Mouse (Mus musculus): ENCODE results near the gene Mif4gd. TPM values are rescaled to one million over a fixed set of nuclear protein-coding genes. Genes with fewer than 3 reads are reported as not detected.

Mif4gd gene
- total and polyA plus RNA-seq, 3 experiments: 143 to 177 (median 174) TPM

GRCm38 (mm10) chr11:115563406-115563805, 49.4 kb downstream of the Mif4gd start:
- peak overlapping the region in 1 of 3 experiments; percentile 74 for H3K4me3 ChIP-seq (replicated peaks in 1 of 3; ENCODE audit: low read depth in 2 of 3, low read length in 2 of 3, poor library complexity in 1 of 3)
- TF ChIP-seq MXI1 (IDR thresholded peaks at IDR 0.05; ENCODE audit: low read depth, low read length): no peak
- no peak for TF ChIP-seq USF1 (IDR thresholded peaks at IDR 0.05; ENCODE audit: low read depth, low read length)
- no peak for TF ChIP-seq PAX5 (IDR thresholded peaks at IDR 0.05; ENCODE audit: low read length)
- TF ChIP-seq UBTF (IDR thresholded peaks at IDR 0.05; ENCODE audit: low read depth, low read length): no peak
- no peak for TF ChIP-seq CHD1 (IDR thresholded peaks at IDR 0.05; ENCODE audit: low read depth, low read length)
- TF ChIP-seq E2F4 (IDR thresholded peaks at IDR 0.05; ENCODE audit: insufficient replicate concordance, low read depth, low read length): no peak
- TF ChIP-seq NELFE (IDR thresholded peaks at IDR 0.05; ENCODE audit: low read depth, low read length): no peak
- TF ChIP-seq ZKSCAN1 (IDR thresholded peaks at IDR 0.05; ENCODE audit: borderline replicate concordance, low read depth, low read length): no peak
- no peak for TF ChIP-seq CHD2 (IDR thresholded peaks at IDR 0.05; ENCODE audit: low read length)
- TF ChIP-seq GABPA (IDR thresholded peaks at IDR 0.05; ENCODE audit: insufficient replicate concordance, low read depth, low read length): no peak
- TF ChIP-seq MAFK (IDR thresholded peaks at IDR 0.05; ENCODE audit: insufficient replicate concordance, low read length): no peak
- no peak for TF ChIP-seq JUN (IDR thresholded peaks at IDR 0.05; ENCODE audit: insufficient read depth, low read depth, low read length)
- no peak for TF ChIP-seq USF2 (conservative IDR thresholded peaks at IDR 0.05; ENCODE audit: low read depth, low read length)
- TF ChIP-seq SMC3 (IDR thresholded peaks at IDR 0.05; ENCODE audit: low read depth, low read length): peak; percentile 39
- no peak for TF ChIP-seq HCFC1 (IDR thresholded peaks at IDR 0.05; ENCODE audit: low read depth, low read length)
- no peak for TF ChIP-seq TBP (conservative IDR thresholded peaks at IDR 0.05; ENCODE audit: low read depth, low read length)
- TF ChIP-seq ELF1 (IDR thresholded peaks at IDR 0.05; ENCODE audit: low read depth, low read length): no peak
- TF ChIP-seq TCF12 (IDR thresholded peaks at IDR 0.05; ENCODE audit: low read depth, low read length): no peak
- TF ChIP-seq EP300 (IDR thresholded peaks at IDR 0.05; ENCODE audit: low read length): no peak
- TF ChIP-seq MAZ (IDR thresholded peaks at IDR 0.05; ENCODE audit: low read depth, low read length): no peak
- TF ChIP-seq ZC3H11A (IDR thresholded peaks at IDR 0.05; ENCODE audit: low read depth, low read length): no peak
- peak; percentile 85 for TF ChIP-seq MYC (IDR thresholded peaks at IDR 0.05; ENCODE audit: low read depth, low read length)
- peak; percentile 9 for TF ChIP-seq RAD21 (IDR thresholded peaks at IDR 0.05; ENCODE audit: low read depth, low read length)
- TF ChIP-seq JUND (conservative IDR thresholded peaks at IDR 0.05; ENCODE audit: low read depth, low read length): no peak
- no peak for TF ChIP-seq POLR2A (IDR thresholded peaks at IDR 0.05; ENCODE audit: low read depth, low read length)
- TF ChIP-seq NRF1 (IDR thresholded peaks at IDR 0.05; ENCODE audit: low read depth, low read length): no peak
- TF ChIP-seq BHLHE40 (IDR thresholded peaks at IDR 0.05; ENCODE audit: low read depth, low read length): no peak
- TF ChIP-seq CTCF (conservative IDR thresholded peaks at IDR 0.05 in 1 of 2, IDR thresholded peaks at IDR 0.05 in 1 of 2; ENCODE audit: low read depth in 2 of 2, low read length in 2 of 2): peak in 1 of 2 experiments; percentile 56; a peak in 2 of 4 replicates
- DNase-seq (ENCODE audit: extremely low read depth): peak; percentile 40
- H3K4me2 ChIP-seq (ENCODE audit: insufficient read depth, low read depth, poor library complexity, severe bottlenecking): peak overlapping the region; percentile 37
- dilution Hi-C loops (cut with MboI; ENCODE audit: extremely low pct_ligation_motif_present, extremely low pct_unique_long_range_greater_than_20kb, low sequenced_read_pairs) (no loop called here), in situ Hi-C loops (cut with MboI; ENCODE audit: low pct_ligation_motif_present, low pct_unique_long_range_greater_than_20kb, low sequenced_read_pairs) (no loop called here)
- H3K4me1 ChIP-seq (ENCODE audit: control insufficient read depth in 1 of 2, insufficient read depth in 2 of 2): peaks cover 0 to 29% of the 10 kb centered on the region in 2 experiments; a peak in 2 of 4 replicates
- peaks cover 21 to 28% of the 10 kb centered on the region in 2 experiments for H3K36me3 ChIP-seq (replicated peaks in 1 of 2; ENCODE audit: control insufficient read depth in 1 of 2, insufficient read depth in 1 of 2, low read length in 1 of 2)
- no peaks in the 10 kb centered on the region for H3K9me3 ChIP-seq (replicated peaks; ENCODE audit: low read length)
- H3K27ac ChIP-seq (ENCODE audit: insufficient read depth, low read depth): no peak overlapping the region
- H3K27me3 ChIP-seq (replicated peaks): no peaks in the 10 kb centered on the region
- peaks cover 40% of the 10 kb centered on the region for H3K79me2 ChIP-seq (replicated peaks; ENCODE audit: control insufficient read depth, extremely low read depth, insufficient read depth, poor library complexity, severe bottlenecking)
- peak overlapping the region; percentile 51 for H3K9ac ChIP-seq (ENCODE audit: insufficient read depth, low read depth)

Other genes with a start within 250 kb of the Mif4gd start
Only the 20 nearest of the 21 such genes appear.
- gene Hid1, start 245.2 kb downstream of the Mif4gd start, total RNA-seq (2012; rRNA removed): 3.2 and 3.6 TPM in 2 replicates
- 0.12 TPM in 1 of 2 replicates, not detected in the other for gene Hid1, start 245.2 kb downstream of the Mif4gd start, total RNA-seq (2014; rRNA removed)
- 0.36 and 0.57 TPM in 2 replicates for gene Hid1, start 245.2 kb downstream of the Mif4gd start, polyA plus RNA-seq (2012; ENCODE audit: insufficient read length, low read depth)
- gene Cdr2l, start 231.1 kb downstream of the Mif4gd start, total RNA-seq (2012; rRNA removed): not detected in 2 replicates
- gene Cdr2l, start 231.1 kb downstream of the Mif4gd start, total RNA-seq (2014; rRNA removed): not detected in 2 replicates
- gene Cdr2l, start 231.1 kb downstream of the Mif4gd start, polyA plus RNA-seq (2012; ENCODE audit: insufficient read length, low read depth): not detected in 2 replicates
- gene Mrpl58, start 209.2 kb downstream of the Mif4gd start, total RNA-seq (2012; rRNA removed): 157 and 164 TPM in 2 replicates
- gene Mrpl58, start 209.2 kb downstream of the Mif4gd start, total RNA-seq (2014; rRNA removed): 110 and 113 TPM in 2 replicates
- gene Mrpl58, start 209.2 kb downstream of the Mif4gd start, polyA plus RNA-seq (2012; ENCODE audit: insufficient read length, low read depth): 146 and 161 TPM in 2 replicates
- gene Atp5h, start 193.0 kb downstream of the Mif4gd start, total RNA-seq (2012; rRNA removed): 500 and 564 TPM in 2 replicates
- gene Atp5h, start 193.0 kb downstream of the Mif4gd start, total RNA-seq (2014; rRNA removed): 671 and 759 TPM in 2 replicates
- 711 and 734 TPM in 2 replicates for gene Atp5h, start 193.0 kb downstream of the Mif4gd start, polyA plus RNA-seq (2012; ENCODE audit: insufficient read length, low read depth)
- 10.0 and 14.0 TPM in 2 replicates for gene Kctd2, start 192.8 kb downstream of the Mif4gd start, total RNA-seq (2012; rRNA removed)
- 6.8 and 8.5 TPM in 2 replicates for gene Kctd2, start 192.8 kb downstream of the Mif4gd start, total RNA-seq (2014; rRNA removed)
- 13.3 and 13.7 TPM in 2 replicates for gene Kctd2, start 192.8 kb downstream of the Mif4gd start, polyA plus RNA-seq (2012; ENCODE audit: insufficient read length, low read depth)
- not detected in 2 replicates for gene Trim80, start 172.4 kb downstream of the Mif4gd start, total RNA-seq (2012; rRNA removed)
- not detected in 2 replicates for gene Trim80, start 172.4 kb downstream of the Mif4gd start, total RNA-seq (2014; rRNA removed)
- not detected in 2 replicates for gene Trim80, start 172.4 kb downstream of the Mif4gd start, polyA plus RNA-seq (2012; ENCODE audit: insufficient read length, low read depth)
- gene Slc16a5, start 150.5 kb downstream of the Mif4gd start, total RNA-seq (2012; rRNA removed): 0.46 and 0.51 TPM in 2 replicates
- not detected in 2 replicates for gene Slc16a5, start 150.5 kb downstream of the Mif4gd start, total RNA-seq (2014; rRNA removed)
- 0.68 and 0.71 TPM in 2 replicates for gene Slc16a5, start 150.5 kb downstream of the Mif4gd start, polyA plus RNA-seq (2012; ENCODE audit: insufficient read length, low read depth)
- 8.7 and 8.9 TPM in 2 replicates for gene Armc7, start 137.3 kb downstream of the Mif4gd start, total RNA-seq (2012; rRNA removed)
- gene Armc7, start 137.3 kb downstream of the Mif4gd start, total RNA-seq (2014; rRNA removed): 6.0 and 7.5 TPM in 2 replicates
- 12.5 TPM in 2 replicates for gene Armc7, start 137.3 kb downstream of the Mif4gd start, polyA plus RNA-seq (2012; ENCODE audit: insufficient read length, low read depth)
- gene Nt5c, start 121.1 kb downstream of the Mif4gd start, total RNA-seq (2012; rRNA removed): 151 and 154 TPM in 2 replicates
- 59.8 and 65.3 TPM in 2 replicates for gene Nt5c, start 121.1 kb downstream of the Mif4gd start, total RNA-seq (2014; rRNA removed)
- gene Nt5c, start 121.1 kb downstream of the Mif4gd start, polyA plus RNA-seq (2012; ENCODE audit: insufficient read length, low read depth): 175 and 190 TPM in 2 replicates
- gene Jpt1, start 98.6 kb downstream of the Mif4gd start, total RNA-seq (2012; rRNA removed): 294 and 358 TPM in 2 replicates
- 439 and 448 TPM in 2 replicates for gene Jpt1, start 98.6 kb downstream of the Mif4gd start, total RNA-seq (2014; rRNA removed)
- gene Jpt1, start 98.6 kb downstream of the Mif4gd start, polyA plus RNA-seq (2012; ENCODE audit: insufficient read length, low read depth): 432 and 479 TPM in 2 replicates
- 480 and 623 TPM in 2 replicates for gene Sumo2, start 76.7 kb downstream of the Mif4gd start, total RNA-seq (2012; rRNA removed)
- 1,752 and 1,801 TPM in 2 replicates for gene Sumo2, start 76.7 kb downstream of the Mif4gd start, total RNA-seq (2014; rRNA removed)
- gene Sumo2, start 76.7 kb downstream of the Mif4gd start, polyA plus RNA-seq (2012; ENCODE audit: insufficient read length, low read depth): 960 and 1,020 TPM in 2 replicates
- gene Nup85, start 48.5 kb downstream of the Mif4gd start, total RNA-seq (2012; rRNA removed): 290 and 340 TPM in 2 replicates
- 282 and 305 TPM in 2 replicates for gene Nup85, start 48.5 kb downstream of the Mif4gd start, total RNA-seq (2014; rRNA removed)
- gene Nup85, start 48.5 kb downstream of the Mif4gd start, polyA plus RNA-seq (2012; ENCODE audit: insufficient read length, low read depth): 326 and 368 TPM in 2 replicates
- gene Mrps7, start 9.0 kb downstream of the Mif4gd start, total RNA-seq (2012; rRNA removed): 172 and 217 TPM in 2 replicates
- 154 and 168 TPM in 2 replicates for gene Mrps7, start 9.0 kb downstream of the Mif4gd start, total RNA-seq (2014; rRNA removed)
- 157 and 184 TPM in 2 replicates for gene Mrps7, start 9.0 kb downstream of the Mif4gd start, polyA plus RNA-seq (2012; ENCODE audit: insufficient read length, low read depth)
- gene Gga3, start 8.9 kb downstream of the Mif4gd start, total RNA-seq (2012; rRNA removed): 18.7 and 22.6 TPM in 2 replicates
- 7.7 TPM in 2 replicates for gene Gga3, start 8.9 kb downstream of the Mif4gd start, total RNA-seq (2014; rRNA removed)
- 37.2 and 39.8 TPM in 2 replicates for gene Gga3, start 8.9 kb downstream of the Mif4gd start, polyA plus RNA-seq (2012; ENCODE audit: insufficient read length, low read depth)
- 277 and 312 TPM in 2 replicates for gene Slc25a19, start 15.3 kb upstream of the Mif4gd start, total RNA-seq (2012; rRNA removed)
- 278 and 294 TPM in 2 replicates for gene Slc25a19, start 15.3 kb upstream of the Mif4gd start, total RNA-seq (2014; rRNA removed)
- gene Slc25a19, start 15.3 kb upstream of the Mif4gd start, polyA plus RNA-seq (2012; ENCODE audit: insufficient read length, low read depth): 374 and 398 TPM in 2 replicates
- gene Grb2, start 95.6 kb upstream of the Mif4gd start, total RNA-seq (2012; rRNA removed): 63.6 and 67.7 TPM in 2 replicates
- 110 and 117 TPM in 2 replicates for gene Grb2, start 95.6 kb upstream of the Mif4gd start, total RNA-seq (2014; rRNA removed)
- 228 and 241 TPM in 2 replicates for gene Grb2, start 95.6 kb upstream of the Mif4gd start, polyA plus RNA-seq (2012; ENCODE audit: insufficient read length, low read depth)
- gene Tmem94, start 152.5 kb upstream of the Mif4gd start, total RNA-seq (2012; rRNA removed): 19.0 and 27.4 TPM in 2 replicates
- gene Tmem94, start 152.5 kb upstream of the Mif4gd start, total RNA-seq (2014; rRNA removed): 4.8 and 6.4 TPM in 2 replicates
- 13.5 and 15.0 TPM in 2 replicates for gene Tmem94, start 152.5 kb upstream of the Mif4gd start, polyA plus RNA-seq (2012; ENCODE audit: insufficient read length, low read depth)
- 8.2 and 8.9 TPM in 2 replicates for gene Caskin2, start 200.7 kb upstream of the Mif4gd start, total RNA-seq (2012; rRNA removed)
- gene Caskin2, start 200.7 kb upstream of the Mif4gd start, total RNA-seq (2014; rRNA removed): 2.7 and 2.9 TPM in 2 replicates
- 6.4 and 6.9 TPM in 2 replicates for gene Caskin2, start 200.7 kb upstream of the Mif4gd start, polyA plus RNA-seq (2012; ENCODE audit: insufficient read length, low read depth)
- gene Tsen54, start 201.8 kb upstream of the Mif4gd start, total RNA-seq (2012; rRNA removed): 71.1 and 71.2 TPM in 2 replicates
- 44.9 and 45.8 TPM in 2 replicates for gene Tsen54, start 201.8 kb upstream of the Mif4gd start, total RNA-seq (2014; rRNA removed)
- 55.0 and 59.4 TPM in 2 replicates for gene Tsen54, start 201.8 kb upstream of the Mif4gd start, polyA plus RNA-seq (2012; ENCODE audit: insufficient read length, low read depth)
- 12.3 and 14.7 TPM in 2 replicates for gene Llgl2, start 211.1 kb upstream of the Mif4gd start, total RNA-seq (2012; rRNA removed)
- 3.8 and 4.4 TPM in 2 replicates for gene Llgl2, start 211.1 kb upstream of the Mif4gd start, total RNA-seq (2014; rRNA removed)
- 6.8 and 9.2 TPM in 2 replicates for gene Llgl2, start 211.1 kb upstream of the Mif4gd start, polyA plus RNA-seq (2012; ENCODE audit: insufficient read length, low read depth)

All from CH12.LX (cell line).